Comparison of ENCODE assay signal across 17 mouse cellular contexts in genomic region chr5:20918967-20919366, GRCm38 (mm10).
"Had no signal": no experiment of that assay in that cellular context is flagged by ENCODE, and none has a peak within 500 bp of the region (broad histone marks: within the 10 kb centered on the region; RNA-seq: fewer than 3 reads in every experiment).

No protein-coding gene starts in this region.

- H3K36me3 ChIP-seq: midbrain, embryonic 12.5 days; neural tube, embryonic 13.5 days; neural tube, embryonic 15.5 days had no signal

- H3K4me1 ChIP-seq: neural tube, embryonic 13.5 days; neural tube, embryonic 15.5 days had no signal

- H3K9me3 ChIP-seq: midbrain, embryonic 10.5 days; midbrain, embryonic 12.5 days; neural tube, embryonic 13.5 days; neural tube, embryonic 15.5 days had no signal

- H3K4me3 ChIP-seq: midbrain, embryonic 10.5 days; midbrain, embryonic 12.5 days; myocyte; neural tube, embryonic 13.5 days; neural tube, embryonic 15.5 days had no signal

- H3K9ac ChIP-seq: lung, embryonic 14.5 days; midbrain, embryonic 12.5 days; neural tube, embryonic 13.5 days; neural tube, embryonic 15.5 days had no signal

- H3K27ac ChIP-seq: midbrain, embryonic 10.5 days; midbrain, embryonic 12.5 days; neural tube, embryonic 13.5 days; neural tube, embryonic 15.5 days had no signal

- DNase-seq: lung, adult 18-20 months; lung, embryonic 14.5 days; lung, postnatal 10 days; lung, postnatal 4 days; retina, postnatal 1 day; right cerebral cortex, adult 18-20 months; right cerebral cortex, postnatal 25 days; right cerebral cortex, postnatal 4 days; spleen, adult 18-20 months; thymus, adult 18-20 months; thymus, postnatal 14 days; thymus, postnatal 36 days had no signal
